Mouse (Mus musculus): ENCODE measurements around the gene Thrb.

GRCm38 (mm10) chr14:18001886-18002285, 341.8 kb downstream of the Thrb start:
- TF ChIP-seq POLR2A (IDR thresholded peaks at IDR 0.05; ENCODE audit: borderline replicate concordance, control insufficient read depth, low read depth, low read length) = no peak
- no peak for TF ChIP-seq CTCF (IDR thresholded peaks at IDR 0.05; ENCODE audit: control insufficient read depth, insufficient read depth, low read length)
